ENCODE assay signal across 12 mouse cellular contexts in the genomic region with DNA sequence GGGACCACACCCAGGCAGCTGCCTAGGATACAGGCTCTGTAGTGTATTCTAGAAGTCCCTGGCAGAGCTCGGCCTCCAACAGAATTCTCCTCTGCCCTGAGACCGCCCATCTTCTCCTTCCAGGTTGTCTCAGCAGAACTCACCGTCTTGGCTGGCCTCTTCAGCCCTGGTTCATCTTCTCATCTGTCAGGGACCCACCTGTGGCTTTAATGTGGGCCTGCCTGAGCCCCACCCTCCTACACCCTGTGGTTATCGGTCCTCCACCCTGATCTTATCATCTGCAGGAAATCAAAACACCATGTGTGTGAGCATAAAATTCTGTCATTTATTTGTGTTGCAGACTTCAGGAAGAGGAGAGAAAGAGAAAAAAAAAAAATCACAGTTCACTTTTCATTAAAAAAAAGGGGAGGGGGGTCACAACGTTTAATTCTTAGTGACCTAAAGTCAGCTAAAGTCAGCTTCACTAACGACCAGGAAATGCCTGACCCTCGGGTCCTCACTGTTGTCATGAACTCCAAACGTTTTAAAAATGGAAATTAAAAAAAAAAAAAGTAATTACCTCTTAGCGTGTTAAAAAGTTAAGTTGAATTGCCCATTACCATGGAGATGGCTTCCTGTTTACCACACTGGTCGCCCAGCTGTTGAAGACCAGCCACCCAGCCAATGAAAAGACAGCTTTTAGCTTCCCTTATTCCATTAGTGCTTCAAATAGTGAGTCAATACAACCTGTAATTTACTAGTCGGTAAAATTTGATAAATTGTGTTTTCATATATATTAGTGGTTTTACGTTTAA.
A peak's percentile ranks its signal among the peaks of the same experiment; 100 is the strongest.
DNase-seq lines count a peak whose midpoint lies in the region; ATAC-seq and TF ChIP-seq lines count a peak whose summit lies in the region.
"Had no signal": no experiment of that assay in that cellular context is flagged by ENCODE, and none has a peak within 500 bp of the region (broad histone marks: within the 10 kb centered on the region; RNA-seq: fewer than 3 reads in every experiment).

No protein-coding gene starts in this region.

- TF ChIP-seq CTCF in heart, postnatal 0 days (IDR thresholded peaks at IDR 0.05; ENCODE audit: low read depth) = no peak

- peaks cover 18% of the 10 kb centered on the region for H3K4me1 ChIP-seq in heart, embryonic 11.5 days (ENCODE audit: control insufficient read depth, insufficient read depth, low read length)
- 0 out of 2 replicates have a peak, but pooled peaks cover 4% of the 10 kb centered on the region for H3K4me1 ChIP-seq in heart, postnatal 0 days (ENCODE audit: control insufficient read depth, insufficient read depth)
- H3K4me1 ChIP-seq in forebrain, embryonic 12.5 days = peaks cover 11% of the 10 kb centered on the region; the same call in 1 of the 2 replicates

- H3K36me3 ChIP-seq in heart, embryonic 11.5 days (ENCODE audit: control insufficient read depth, insufficient read depth, low read length) = no peaks in the 10 kb centered on the region
- H3K36me3 ChIP-seq in heart, postnatal 0 days (replicated peaks; ENCODE audit: control insufficient read depth, insufficient read depth, low read length) = no peaks in the 10 kb centered on the region
- H3K36me3 ChIP-seq in forebrain, embryonic 12.5 days (replicated peaks) = no peaks in the 10 kb centered on the region
- H3K36me3 ChIP-seq: heart, embryonic 13.5 days; neural tube, embryonic 13.5 days had no signal

- no peak for TF ChIP-seq EP300 in heart, postnatal 0 days (IDR thresholded peaks at IDR 0.05; ENCODE audit: low read depth)

- no peak overlapping the region for H3K9ac ChIP-seq in heart, embryonic 11.5 days (ENCODE audit: low read depth, low read length)
- H3K9ac ChIP-seq in heart, postnatal 0 days (replicated peaks; ENCODE audit: low read depth, low read length) = no peak overlapping the region
- H3K9ac ChIP-seq in forebrain, embryonic 12.5 days = no peak overlapping the region
- H3K9ac ChIP-seq: heart, embryonic 13.5 days; neural tube, embryonic 13.5 days had no signal

- no peak overlapping the region for H3K4me2 ChIP-seq in heart, embryonic 11.5 days
- H3K4me2 ChIP-seq in heart, postnatal 0 days (ENCODE audit: low read depth, low read length) = no peak overlapping the region
- no peak overlapping the region for H3K4me2 ChIP-seq in forebrain, embryonic 12.5 days
- H3K4me2 ChIP-seq: heart, embryonic 13.5 days; neural tube, embryonic 13.5 days had no signal

- no peak for ATAC-seq in heart, embryonic 11.5 days (replicated peaks; ENCODE audit: insufficient number of reproducible peaks, low FRiP score, low TSS enrichment)
- peak; percentile 39; the same call in 1 of the 2 replicates for ATAC-seq in heart, postnatal 0 days (ENCODE audit: insufficient read depth, low read depth)
- no peak for ATAC-seq in forebrain, embryonic 12.5 days (ENCODE audit: low FRiP score)

- no peak overlapping the region for H3K4me3 ChIP-seq in heart, embryonic 11.5 days (ENCODE audit: low read depth, low read length)
- H3K4me3 ChIP-seq in heart, postnatal 0 days (ENCODE audit: low read depth, low read length) = no peak overlapping the region
- no peak overlapping the region for H3K4me3 ChIP-seq in forebrain, embryonic 12.5 days (replicated peaks)
- H3K4me3 ChIP-seq: heart, embryonic 13.5 days; neural tube, embryonic 13.5 days had no signal

- peak; percentile 48 for DNase-seq in heart, adult 8-10 months (ENCODE audit: low spot score)
- peak; percentile 85 for DNase-seq in A20 (ENCODE audit: low read depth, low spot score)
- DNase-seq in heart, postnatal 0 days (ENCODE audit: low spot score) = no peak
- DNase-seq in natural killer cell, adult 2 months (ENCODE audit: low spot score in 2 of 2) = peak; percentile 69 to 72
- DNase-seq in urinary bladder, postnatal 10 days (ENCODE audit: low spot score) = no peak
- DNase-seq in frontal cortex, postnatal 25 days (ENCODE audit: low spot score in 2 of 2) = no peak

- H3K27ac ChIP-seq in heart, embryonic 11.5 days (ENCODE audit: low read depth, low read length) = no peak overlapping the region
- H3K27ac ChIP-seq in heart, postnatal 0 days (ENCODE audit: low read depth) = no peak overlapping the region
- no peak overlapping the region for H3K27ac ChIP-seq in forebrain, embryonic 12.5 days
- H3K27ac ChIP-seq: heart, embryonic 13.5 days; macrophage; neural tube, embryonic 13.5 days had no signal

- no peaks in the 10 kb centered on the region for H3K27me3 ChIP-seq in heart, embryonic 11.5 days (ENCODE audit: control insufficient read depth, insufficient read depth, low read length)
- H3K27me3 ChIP-seq in heart, postnatal 0 days (ENCODE audit: control insufficient read depth, insufficient read depth, low read length) = no peaks in the 10 kb centered on the region
- H3K27me3 ChIP-seq in forebrain, embryonic 12.5 days = peaks cover 7% of the 10 kb centered on the region; the same call in 1 of the 2 replicates
- H3K27me3 ChIP-seq: CH12.LX; heart, embryonic 13.5 days had no signal

- WGBS in heart, embryonic 11.5 days (ENCODE audit: insufficient replicate concordance) = 59% methylated on average over 12 of the region's 12 CpGs
- WGBS in heart, postnatal 0 days = 54% methylated on average over 12 of the region's 12 CpGs
- WGBS in forebrain, embryonic 12.5 days = 65% methylated on average over 12 of the region's 12 CpGs

- no peaks in the 10 kb centered on the region for H3K9me3 ChIP-seq in heart, embryonic 11.5 days (replicated peaks; ENCODE audit: control insufficient read depth, low read length)
- H3K9me3 ChIP-seq in heart, postnatal 0 days (replicated peaks; ENCODE audit: control insufficient read depth, low read length) = no peaks in the 10 kb centered on the region
- no peaks in the 10 kb centered on the region for H3K9me3 ChIP-seq in forebrain, embryonic 12.5 days
- H3K9me3 ChIP-seq: heart, embryonic 13.5 days; neural tube, embryonic 13.5 days had no signal

Comparison
In these comparisons a context has a peak if more than half of its experiments do, and no peak if none do; other contexts are left out.
1. DNase-seq: peak in heart, adult 8-10 months (single experiment), A20 (single experiment) and natural killer cell, adult 2 months (2 of 2); none in heart, postnatal 0 days (single experiment), urinary bladder, postnatal 10 days (single experiment) and frontal cortex, postnatal 25 days (0 of 2).